Mouse (Mus musculus) inflammation-experienced regulatory T-cells, adult 6 months (primary cell): ENCODE data around the gene Gm3625. TPM values are rescaled to one million over a fixed set of nuclear protein-coding genes. Genes with fewer than 3 reads are reported as not detected.
"Not testable (repeated sequence)": the region's sequence is repeated elsewhere in the genome, so short reads cannot be mapped to it uniquely, and the experiment has no call there.

Experiments
- ATAC-seq: one replicate; pipeline ENCODE4 v1.8.0; 2017
- polyA plus RNA-seq, 3 experiments: library from polyadenylated mRNA; unstranded; fragments of 100-300 nt; shearing (Covaris generic); gene quantifications; one replicate each; pipeline ENCODE4 v1.2.1; 2017

The Gm3625 gene
- polyA plus RNA-seq, 3 experiments from 2014 or later, result not detected

DNA sequence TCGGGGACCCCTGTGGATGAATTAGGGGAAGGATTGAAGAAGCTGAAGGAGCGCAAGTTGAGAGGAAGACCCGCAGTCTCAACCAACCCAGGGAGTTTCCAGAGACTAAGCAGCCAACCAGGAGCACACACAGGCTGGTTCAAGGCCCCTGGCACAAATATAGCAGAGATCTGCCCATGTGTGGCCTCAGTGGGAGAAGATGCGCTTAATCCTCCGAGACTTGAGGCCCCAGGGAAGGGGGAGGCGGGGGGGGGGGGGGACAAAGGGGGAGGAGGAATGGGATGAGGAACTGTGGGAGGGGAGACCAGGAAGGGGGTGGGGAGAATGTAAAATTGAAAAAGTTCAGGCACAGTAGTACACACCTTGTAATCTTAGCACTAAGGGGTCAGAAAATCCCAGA is 37.3 kb downstream of the Gm3625 start:
- no peak for ATAC-seq

DNA sequence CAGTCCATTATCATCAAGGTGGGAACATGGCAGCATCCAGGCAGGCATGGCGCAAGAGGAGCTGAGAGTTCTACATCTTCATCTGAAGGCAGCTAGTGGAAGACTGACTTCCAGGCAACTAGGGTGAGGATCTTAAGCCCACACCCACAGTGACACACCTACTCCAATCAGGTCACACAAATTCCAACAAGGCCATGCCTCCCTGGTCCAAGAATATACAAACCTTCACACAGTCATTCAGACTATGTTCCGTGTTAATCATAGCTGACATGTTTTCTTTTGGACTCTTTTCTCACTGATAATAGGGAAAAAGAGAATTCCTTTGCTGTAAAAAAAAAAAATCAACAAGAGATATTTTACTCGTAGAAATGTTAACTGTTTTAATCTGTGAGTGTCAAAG is 39.0 kb downstream of the Gm3625 start:
- not testable (repeated sequence) for ATAC-seq

DNA sequence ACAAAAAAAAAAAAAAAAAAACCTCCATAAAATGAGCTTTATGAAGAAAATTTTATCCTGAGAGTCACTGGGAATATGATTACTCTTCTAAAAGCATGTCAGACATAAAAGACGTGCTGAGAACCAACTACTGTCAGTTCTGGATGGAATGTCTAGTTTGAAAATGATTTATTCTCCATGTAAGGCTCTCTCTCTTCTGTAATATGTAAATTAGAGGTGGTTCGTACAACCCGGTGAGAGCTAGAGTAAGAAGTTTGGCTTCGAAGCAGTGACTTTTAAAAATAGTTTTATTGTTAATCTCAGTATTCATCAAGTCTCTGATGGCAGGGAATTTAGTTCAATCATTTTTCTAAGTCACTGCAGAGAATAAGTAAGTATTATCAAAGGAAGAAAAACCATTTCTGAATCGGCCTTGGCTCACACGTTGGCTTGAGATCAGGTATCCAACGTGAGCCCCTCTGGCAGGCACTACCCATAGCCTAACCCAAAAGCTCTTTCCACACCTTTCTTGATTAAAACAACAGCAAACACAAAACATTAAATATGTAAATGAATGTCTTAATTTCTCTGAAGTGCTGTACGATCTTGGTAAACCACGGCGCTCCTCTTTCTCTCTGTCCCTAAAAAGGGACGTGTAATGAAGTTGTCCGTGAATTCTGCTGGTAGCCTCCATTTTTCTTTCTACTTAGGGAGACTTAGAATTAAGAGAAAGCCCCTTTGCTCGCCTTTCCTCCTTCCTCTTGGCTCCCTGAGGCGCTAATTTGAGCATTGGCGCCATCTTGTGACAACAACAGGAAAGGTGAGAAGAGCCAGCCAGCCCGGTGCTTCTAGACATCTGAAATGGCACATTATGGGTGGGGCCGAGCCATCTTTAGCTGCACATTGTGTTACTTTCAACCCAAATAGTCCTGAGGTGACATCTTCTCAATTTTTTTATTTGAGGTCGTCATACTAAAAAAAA is 44.4 kb downstream of the Gm3625 start:
- ATAC-seq, result peak; percentile 84

DNA sequence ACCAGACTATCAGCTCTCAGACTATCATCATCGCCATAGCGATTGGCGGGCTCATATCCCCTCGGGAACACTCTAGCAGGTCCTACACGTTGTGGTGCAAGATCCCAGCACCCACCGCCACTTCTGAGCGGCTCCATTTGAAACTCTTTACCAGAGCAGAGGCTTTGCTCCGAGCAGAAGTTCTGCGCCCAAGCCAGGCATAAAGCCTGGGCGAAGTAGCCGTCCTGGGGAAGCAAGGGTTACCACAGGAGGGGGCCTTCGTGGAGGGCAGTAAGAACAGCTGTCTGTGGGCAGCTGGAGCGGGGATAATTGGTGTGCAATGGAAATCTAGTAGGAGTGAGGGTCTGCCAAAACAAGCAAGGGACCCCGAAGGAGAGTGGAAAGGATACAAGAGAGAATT is 45.2 kb downstream of the Gm3625 start:
- ATAC-seq, result no peak

DNA sequence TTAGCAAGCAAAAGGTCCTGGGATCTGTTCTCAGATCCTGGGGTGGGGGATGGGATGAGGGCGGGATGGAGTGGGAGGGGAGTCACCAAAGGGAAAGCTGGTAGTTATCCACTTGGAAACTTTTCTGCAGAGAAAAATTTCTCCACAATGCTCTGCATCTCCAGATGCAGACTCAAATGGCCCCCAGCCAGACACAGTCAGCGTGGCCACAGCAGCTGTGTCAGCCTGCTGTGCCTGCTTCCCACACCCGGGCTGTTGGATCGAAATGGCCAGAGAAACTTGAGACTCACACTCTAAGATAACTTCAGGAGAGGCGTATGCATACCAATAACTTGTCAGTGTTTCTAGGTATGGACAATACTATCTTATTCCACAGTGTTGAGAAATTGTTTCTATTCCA is 46.2 kb downstream of the Gm3625 start:
- no peak for ATAC-seq

DNA sequence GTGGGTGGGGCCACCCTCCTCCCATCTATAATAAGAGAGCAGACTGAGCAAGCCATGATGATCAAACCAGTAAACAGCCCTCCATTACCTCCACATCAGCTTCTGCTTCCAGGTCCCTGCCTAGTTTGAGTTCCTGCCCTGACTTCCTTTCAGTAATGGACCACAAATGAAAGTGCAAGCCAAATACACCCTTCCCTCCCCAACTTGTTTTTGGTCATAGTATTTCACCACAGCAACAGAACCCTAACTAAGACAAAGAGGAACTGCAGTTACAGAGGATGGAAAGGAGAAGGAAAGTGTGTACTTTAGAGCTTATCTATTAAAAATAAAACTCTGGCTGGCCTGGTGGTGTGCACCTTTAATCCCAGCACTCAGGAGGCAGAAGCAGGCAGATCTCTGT is 47.3 kb downstream of the Gm3625 start:
- ATAC-seq, result no peak

DNA sequence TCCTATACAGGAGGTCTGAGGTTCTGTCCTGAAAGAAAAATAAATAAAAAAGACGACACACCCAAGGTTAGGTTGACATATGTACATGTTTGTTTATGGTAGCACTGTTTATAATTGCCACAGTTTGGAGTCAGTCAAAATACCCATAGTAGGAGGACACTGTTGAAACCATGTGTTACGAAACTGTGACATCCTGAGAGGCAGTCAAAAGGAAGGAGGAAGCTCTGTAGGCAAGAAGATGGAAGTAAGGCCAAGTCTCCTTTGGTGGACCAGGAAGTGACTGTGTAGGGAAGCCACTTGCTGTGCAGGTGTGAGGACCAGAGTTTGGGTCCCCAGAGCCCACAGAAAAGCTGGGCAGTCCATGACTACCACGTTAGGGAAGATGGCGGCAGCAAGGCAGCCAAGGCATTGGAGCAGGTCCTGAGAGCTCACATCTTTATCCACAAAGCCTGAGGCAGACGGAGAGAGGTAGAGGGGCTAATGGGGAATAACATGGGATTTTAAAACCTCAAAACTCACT is 48.3 kb downstream of the Gm3625 start:
- no peak for ATAC-seq

Other genes starting within 250 kb of the Gm3625 start
- 10 to 100 TPM in 2 of 3 experiments, 1 to 10 TPM in 1; 7.7 to 17.5 (median 14.6) TPM for gene Ncoa1, start 115.7 kb downstream of the Gm3625 start, polyA plus RNA-seq
- gene Itsn2, start 289 bp downstream of the Gm3625 start, polyA plus RNA-seq, result 10 to 100 TPM; 49.8 to 65.3 (median 61.3) TPM
- gene Fam228a, start 145.5 kb upstream of the Gm3625 start, polyA plus RNA-seq, result under 1 TPM in 2 of 3 experiments, not detected in 1; 0.15 to 0.31 TPM
- gene Pfn4, start 176.1 kb upstream of the Gm3625 start, polyA plus RNA-seq, result not detected
- under 1 TPM in 1 of 3 experiments, not detected in 2; 0.22 TPM for gene Fam228b, start 176.3 kb upstream of the Gm3625 start, polyA plus RNA-seq
- 100 to 1,000 TPM; 215 to 404 (median 344) TPM for gene Sf3b6, start 224.6 kb upstream of the Gm3625 start, polyA plus RNA-seq
- 1 to 10 TPM in 1 of 3 experiments, under 1 TPM in 1, not detected in 1; 0.65 to 1.1 TPM for gene Fkbp1b, start 248.7 kb upstream of the Gm3625 start, polyA plus RNA-seq